Mouse (Mus musculus): ENCODE data around the gene Maml3. TPM values are rescaled to one million over a fixed set of nuclear protein-coding genes. Genes with fewer than 3 reads are reported as not detected.
A peak's percentile ranks its signal among the peaks of the same experiment; 100 is the strongest.

Maml3 gene
- total RNA-seq (2021) (1 to 10 TPM; 7.8 TPM), polyA plus RNA-seq (2012; rRNA removed) (5.2 and 5.3 TPM in 2 replicates)
- long read RNA-seq = 0 reads

DNA sequence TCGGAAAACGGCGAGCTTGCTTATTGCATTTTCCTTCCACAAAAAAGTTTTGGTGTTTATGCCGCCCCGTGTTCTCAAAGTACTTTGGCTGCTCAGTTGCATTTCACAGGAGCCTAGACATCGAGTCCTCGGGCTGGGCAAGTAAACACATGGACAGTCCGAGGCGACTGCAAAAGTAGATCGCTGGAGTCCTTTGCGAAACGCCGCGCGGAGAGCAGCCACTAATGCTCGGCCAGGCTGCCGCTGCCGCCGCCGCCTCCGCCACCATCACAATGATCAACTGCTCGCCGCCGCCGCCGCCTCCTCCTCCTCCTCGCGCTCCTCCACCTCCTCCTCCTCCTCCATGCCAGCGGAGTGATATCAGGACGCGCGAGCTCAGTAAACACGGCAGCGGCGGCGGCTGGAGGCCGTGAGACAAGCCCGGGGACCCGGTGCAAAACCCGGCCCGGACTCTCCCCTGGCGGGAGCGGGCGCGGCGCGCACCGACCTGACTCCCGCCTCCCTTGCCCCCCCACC lies at the start of gene Maml3:
Gene Maml3 (minus strand): TSS at position 441 of the 516 bp plus-strand sequence.
- DNase-seq = peak; percentile 96

DNA sequence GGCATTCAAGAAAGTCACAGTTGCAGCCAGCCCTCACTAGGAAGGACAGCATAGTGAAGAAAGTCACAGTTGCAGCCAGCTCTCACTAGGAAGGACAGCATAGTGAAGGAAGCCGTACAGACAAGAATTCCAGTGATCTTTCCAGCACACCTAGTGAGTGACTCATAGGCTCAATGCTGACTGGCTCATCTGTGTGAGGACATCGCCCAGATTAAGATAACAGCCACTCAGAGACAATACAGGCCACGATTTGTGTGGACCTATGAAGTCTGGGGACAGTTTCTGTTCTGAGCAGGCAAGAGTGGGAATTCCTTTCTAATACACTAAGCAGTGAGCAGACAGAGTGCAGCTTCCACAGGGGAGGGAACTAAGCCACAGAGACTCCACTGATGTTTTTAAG lies 46.3 kb upstream of the Maml3 start:
- peak; percentile 6 for DNase-seq

DNA sequence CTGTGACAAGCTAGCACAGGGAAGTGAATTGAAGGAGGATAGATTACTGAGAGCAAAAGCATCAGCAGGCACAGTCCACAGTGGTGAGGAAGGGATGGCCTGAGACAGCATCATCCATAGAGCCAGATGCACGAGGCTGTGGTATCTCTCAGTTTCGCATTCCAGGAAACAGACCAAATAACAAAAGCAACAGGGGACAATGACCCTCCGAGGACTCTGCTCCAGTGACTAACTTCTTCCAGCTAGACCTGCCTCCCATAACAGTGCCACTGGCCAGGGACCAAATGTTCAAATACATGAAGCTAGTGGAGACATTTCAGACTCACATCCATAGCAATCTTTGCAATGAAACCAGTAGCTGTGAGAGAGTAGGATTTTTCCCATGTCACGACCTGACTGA lies 43.4 kb upstream of the Maml3 start:
- DNase-seq = no peak

DNA sequence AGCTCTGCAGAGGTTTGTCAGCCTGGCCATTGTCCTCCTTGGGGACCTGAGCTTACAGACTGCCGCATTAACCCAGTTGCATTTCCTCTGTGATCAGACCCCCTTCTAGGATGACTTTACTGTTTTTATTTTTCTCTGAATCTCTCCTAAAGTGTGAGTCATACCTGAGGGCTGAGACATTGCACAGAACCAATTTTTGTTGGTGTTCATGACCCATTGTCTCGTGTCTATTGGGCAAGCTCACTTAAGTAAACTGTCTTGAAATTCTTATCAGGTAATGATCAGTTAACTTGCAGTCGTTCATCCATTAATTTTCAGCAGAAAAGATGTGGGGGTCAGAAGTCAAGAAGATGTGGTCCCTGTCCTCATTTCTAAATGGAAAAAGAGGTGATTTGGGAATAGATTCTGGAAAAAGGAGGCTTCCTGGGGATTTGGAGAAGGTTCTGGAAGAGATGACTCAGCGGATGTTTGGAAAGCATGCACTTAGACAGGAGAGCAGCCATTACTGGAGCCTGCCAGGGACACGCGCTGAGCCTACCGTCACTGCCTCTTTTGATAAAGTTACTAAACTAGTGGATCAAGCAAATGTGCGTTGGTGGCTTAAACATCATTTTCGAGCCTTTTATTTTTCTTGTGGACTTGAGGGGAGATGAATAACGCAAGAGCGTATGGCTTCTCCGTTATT lies 40.0 kb upstream of the Maml3 start:
- no peak for DNase-seq

DNA sequence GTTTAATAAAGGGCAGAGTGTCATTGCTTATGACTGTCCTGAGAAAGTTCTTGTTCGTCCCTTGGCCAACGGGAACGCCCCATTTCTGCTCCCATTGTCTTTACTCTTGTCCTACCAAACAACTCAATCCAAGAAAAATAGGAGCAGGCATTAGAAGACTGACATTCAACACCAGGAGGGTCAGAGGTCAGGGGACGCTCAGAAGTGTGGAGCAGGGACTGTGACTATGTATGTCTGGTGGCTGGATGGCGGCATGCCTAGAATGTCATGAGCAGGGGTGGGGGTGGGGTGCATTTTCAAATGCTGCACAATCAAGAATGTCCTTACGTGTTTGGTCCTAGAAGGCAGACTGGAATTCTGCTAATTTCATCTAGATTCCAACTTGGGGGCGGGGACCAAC lies 38.1 kb upstream of the Maml3 start:
- no peak for DNase-seq

DNA sequence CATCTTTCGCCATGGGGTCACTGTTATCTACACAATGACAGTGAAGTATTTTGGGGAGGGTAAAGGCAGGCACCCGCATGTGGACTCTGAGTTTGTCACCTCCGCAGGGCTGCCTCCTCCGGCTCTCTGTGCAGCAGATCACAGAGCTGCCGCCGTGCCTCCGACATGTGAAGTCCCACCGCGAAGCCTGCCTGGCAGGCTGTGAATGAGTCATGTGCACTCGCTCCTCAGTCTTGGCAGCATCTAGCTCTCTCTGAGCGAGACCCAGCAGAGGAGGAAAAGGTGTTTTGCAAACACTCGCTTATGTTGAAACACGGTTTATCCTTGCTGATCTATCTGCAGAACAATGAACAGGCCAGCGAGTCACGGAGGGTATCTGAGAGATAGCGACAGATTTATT lies 35.3 kb upstream of the Maml3 start:
- peak; percentile 78 for DNase-seq

DNA sequence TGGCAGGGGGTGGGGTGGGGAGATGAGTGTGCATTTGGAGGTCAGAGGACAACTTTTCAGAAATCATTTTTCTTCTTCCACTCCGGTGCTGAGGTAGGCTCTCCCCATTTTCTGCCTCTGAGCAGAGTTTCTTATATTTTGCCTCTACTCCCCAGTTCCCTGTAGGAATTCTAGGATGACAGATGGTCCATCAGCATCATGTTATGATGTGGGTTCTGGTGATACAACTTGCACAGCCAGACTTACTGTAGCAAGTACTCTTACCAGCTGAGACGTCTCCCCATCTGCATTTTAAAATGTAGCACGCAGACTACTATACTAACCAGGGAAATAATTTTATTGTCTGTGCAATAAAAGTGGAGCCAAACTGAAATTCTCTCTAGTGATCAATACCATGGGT lies 20.5 kb upstream of the Maml3 start:
- no peak for DNase-seq

DNA sequence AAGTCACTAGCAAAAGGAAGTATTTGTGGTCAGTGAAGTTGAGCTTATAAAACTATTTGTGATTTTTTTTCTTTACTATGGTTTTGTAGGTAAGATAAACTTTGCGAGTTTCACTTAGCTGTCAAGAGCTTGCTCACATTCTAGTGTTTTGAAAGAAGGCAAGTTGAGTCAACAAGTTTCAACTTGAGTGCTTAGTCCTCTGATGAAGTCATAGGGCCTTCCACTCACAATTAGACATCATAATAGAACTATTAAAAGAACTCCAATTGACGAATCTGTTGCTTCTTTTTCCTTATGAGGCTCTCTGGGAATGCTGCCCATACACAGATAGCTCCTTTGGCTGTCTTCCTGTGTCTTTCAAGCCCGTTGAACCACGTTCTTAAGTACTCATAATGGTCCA lies 16.0 kb upstream of the Maml3 start:
- DNase-seq = no peak

DNA sequence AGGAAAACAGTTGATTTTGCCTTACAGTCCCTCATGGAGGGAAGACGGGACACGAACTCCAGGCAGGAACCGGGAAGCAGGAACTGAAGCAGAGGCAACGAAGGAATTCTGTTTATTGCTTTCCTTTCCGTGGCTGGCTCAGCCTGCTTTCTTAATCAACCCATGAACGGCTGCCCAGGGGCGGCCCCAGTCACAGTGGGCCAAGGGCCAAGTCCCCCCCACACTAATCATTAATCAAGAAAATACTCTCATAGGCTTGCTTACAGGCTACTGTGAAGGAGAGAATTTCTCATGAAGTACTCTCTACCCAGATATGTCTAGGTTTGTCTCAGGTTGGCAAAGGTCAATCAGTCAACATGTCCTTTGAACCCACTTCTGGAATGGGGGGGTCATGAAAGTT lies 14.3 kb upstream of the Maml3 start:
- DNase-seq = no peak

DNA sequence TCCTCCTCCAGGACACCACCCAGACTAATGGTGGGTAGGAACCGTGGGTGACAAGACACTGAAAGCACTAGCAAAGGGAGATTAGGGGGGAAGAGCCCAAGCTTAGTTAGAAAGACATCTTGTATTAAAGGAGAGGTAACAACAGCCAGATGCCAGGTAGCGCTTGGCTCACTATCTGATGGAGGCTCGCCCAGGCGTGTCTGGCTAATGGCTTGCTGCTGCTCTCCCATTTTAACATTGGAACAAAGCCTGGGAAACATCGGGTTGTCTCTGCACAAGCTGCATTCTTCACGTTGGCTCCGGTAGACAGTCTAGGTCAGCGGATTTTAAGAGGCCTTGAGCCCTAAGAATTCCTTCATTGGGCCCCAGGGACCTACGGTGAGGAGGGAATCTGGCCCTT lies 10.5 kb upstream of the Maml3 start:
- no peak for DNase-seq

DNA sequence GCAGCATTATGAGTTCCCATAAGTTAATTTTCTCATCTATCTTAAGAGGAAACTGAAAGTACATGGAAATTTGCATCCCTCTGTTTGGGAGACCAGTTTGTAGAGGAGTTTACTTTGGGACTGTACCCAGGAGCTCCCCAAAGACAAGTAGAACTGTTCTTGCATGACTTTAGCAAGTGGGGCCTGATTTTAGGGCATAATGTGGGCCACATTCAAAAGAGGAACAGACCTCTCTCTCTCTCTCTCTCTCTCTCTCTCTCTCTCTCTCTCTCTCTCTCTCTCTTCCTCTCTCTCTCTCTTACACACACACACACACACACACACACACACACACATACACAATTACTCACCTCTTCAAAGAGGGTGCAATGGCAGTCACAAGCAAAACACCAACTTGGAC lies 3.2 kb upstream of the Maml3 start:
- no peak for DNase-seq

DNA sequence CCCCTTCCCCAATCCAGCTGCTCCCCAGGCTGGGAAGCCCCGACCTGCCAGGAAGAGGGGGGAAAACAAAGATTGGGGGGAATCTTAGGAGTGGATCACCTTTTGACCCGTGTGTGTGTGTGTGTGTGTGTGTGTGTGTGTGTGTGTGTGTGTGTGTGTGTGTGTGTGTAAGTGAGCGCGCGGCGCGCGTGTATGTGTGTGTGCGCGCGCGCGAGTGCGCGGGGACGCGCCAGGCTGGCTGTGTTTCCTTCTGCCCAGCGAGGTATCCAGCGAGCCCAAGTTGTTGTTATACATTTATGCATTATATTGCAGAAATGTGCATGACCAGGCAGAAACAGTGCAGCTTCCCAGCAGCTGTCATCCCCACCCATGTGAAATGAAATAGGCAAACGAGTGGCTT lies 280 bp upstream of the Maml3 start:
- no peak for DNase-seq

DNA sequence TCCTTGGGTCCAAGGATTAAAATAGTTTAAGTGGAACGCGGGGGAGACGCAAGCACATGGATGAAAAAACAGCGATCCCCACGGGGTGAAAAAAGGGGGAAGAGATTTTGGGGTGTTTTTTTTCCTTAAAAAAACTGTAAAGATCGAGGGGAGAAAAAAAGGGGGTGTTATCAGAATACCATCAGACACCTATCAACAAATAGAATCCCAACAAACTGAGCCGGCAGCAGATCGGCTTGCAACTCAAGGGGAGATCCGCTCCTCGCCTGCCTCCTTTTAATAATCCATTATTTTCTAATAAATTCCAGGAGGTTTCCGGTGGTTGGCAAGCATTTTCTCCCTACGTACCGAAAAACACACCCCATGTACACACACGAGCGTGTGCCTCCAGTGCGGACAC lies 668 bp downstream of the Maml3 start:
- DNase-seq = no peak

DNA sequence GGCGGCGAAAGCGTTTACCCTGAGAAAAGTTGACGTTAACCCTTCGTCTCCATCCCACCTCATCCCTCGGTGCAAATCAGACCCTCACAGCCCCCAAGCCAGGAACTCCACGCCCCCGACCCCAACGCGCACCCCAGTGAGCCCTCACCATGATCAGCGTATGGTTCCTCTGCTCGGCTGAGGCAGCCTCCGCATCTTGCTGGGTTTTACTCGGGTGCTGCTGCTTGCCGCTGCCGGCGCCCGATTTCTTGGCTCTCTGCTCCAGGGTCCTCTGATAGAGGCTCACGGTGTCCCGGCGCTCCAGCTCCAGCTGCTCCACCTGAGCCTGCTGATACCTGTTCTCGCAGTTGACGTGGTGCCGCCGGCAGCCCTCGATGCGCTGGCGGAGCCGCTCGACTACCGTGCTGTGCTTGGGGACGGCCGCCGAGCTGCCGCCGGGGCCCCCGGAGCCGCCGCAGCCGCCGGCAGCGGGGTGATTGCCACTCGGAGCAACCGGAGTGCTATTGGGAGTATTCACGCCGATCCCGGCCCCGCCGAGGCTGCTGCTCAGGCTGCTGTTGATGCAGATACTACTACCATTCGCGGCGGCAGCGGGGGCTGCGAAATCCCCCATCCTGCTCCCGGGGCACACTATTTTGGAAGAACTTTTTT lies 1.2 kb downstream of the Maml3 start:
- peak; percentile 81 for DNase-seq

DNA sequence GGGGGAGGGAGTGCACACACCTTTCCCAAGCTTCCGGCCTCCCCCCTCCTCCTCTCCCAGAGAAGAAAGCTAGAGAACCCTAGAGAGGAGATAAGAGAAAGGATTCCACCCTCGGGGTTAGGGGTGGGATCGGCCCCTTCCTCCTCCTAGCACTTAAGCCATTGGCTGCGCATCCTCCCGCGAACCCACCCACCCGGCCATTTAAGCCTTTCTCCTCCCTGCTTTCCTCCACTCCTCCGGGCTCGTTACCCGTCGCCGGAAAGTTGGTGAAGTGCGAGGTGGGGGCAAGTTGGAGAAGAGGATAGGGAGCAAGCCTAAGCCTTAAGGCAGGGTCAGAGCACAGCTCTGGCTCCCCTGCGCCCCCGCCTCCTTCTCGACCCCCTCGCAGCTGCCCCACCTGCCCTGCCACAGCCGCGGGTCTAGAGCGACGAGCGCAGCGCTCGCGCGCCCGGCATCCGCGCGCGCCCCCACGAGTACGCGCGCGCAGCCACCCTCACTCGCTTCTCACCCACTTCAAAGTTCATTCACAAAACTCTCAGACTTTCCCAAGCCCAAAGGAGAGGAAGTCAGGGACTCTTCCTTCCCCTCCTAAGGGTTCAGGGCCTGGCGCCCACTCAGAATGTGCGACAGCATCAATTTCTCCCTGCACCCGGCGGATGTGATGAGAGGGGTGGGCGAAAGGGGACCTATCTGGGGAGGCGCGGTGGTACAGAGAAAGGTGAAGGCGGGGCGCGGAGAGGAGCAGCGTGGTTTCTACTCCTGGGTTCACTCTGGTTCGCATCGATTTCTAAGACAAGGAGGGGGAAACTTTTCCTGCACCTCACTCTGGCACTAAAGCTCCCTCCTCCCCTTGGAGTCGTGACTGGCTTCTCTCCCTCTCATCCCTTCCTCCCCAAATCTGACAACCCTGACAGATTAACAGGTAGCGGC lies 2.0 kb downstream of the Maml3 start:
- peak; percentile 89 for DNase-seq

DNA sequence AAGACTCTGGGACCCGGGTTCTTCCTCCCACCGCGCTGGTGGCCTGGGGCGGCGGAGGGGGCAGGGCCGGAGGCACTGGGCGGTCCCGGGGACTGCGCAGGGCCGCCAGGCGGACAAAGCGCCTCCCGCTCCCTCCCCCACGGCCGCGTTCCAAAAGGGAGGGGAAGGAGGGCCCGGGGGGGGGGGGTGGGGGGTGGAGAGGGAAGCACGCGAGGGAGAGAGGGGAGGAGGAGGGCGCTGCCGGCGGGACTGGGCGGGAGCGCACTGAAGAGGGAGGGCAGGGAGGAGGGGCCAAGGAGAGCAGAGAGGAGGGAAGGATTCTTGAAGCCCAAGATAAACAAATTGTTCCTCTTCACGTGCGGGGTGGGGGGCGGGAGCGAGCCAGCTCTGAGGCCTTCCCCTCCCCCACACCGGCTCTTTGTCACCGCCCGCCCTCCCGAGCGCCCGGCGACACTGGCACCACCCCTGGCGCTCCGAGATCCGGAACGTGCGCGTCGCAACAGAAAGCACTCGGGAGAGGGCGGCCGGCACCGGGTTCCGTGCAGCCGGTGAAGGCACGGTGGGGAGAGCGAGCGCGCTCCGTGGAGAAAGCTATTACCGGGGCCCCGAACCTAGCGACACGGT lies 2.8 kb downstream of the Maml3 start:
- peak; percentile 96 for DNase-seq

DNA sequence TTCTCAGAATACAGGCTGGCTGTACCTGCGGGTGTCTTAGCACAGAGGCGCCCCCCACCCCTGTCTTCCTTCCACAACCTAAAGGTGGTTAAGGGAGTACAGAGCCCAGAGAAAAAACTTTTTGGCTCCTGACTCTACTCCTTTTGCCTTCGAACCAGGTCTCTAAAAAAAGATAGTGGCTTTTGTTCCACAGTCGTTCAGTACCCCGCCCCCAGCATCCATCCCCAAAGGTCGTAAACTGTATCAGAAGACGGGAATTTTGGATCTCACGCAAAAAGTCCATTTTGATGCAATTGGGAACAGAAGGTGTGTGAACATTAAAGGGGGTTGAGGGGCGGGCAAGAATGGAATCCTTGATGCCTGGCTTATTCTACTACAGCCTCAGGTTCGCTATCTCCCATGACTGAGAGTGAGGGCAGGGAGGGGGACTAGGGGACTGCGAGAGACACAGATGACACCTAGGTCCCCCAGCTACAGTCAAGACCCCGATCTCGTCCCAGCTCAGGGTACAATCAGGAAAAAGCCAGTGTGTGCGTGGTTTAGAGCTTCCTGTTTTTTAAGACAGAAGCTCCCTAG lies 3.4 kb downstream of the Maml3 start:
- no peak for DNase-seq

DNA sequence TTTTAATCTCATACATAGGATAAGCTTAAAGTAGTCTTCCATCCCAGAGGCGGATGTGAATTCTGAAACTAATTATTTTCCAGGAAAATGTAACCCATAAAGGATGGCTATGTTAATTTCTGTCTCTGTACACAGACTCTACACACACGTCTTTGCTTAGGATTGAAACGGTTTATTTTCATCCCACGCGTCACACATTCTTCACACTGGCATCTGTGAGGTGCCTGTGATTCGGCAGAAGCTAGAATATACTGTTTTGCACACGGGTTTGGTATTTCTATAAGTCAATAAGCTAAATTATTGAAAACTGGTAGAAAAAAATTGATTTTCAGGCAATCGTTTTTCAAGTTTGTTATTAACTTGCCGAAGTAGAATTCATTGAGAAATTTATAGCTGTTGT lies 4.0 kb downstream of the Maml3 start:
- DNase-seq = no peak

DNA sequence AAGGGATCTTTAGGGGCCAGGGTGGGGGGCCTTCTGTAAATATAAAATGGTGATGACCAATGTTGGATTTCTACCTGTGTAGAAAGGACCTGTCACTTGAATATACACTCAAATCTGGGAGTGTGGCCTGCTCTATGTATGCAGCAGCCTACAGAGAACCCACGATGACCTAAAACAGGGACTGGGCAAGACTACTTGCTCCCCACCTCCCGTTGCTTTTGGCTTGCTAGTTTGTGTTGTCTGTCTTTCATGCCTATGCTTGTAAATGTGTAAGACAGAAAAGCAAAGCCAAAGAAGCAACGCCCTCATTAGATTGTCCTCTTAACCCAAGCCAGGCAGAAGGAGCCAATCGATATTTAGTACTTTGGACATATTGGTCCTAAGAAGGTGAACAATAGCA lies 4.6 kb downstream of the Maml3 start:
- DNase-seq = no peak

DNA sequence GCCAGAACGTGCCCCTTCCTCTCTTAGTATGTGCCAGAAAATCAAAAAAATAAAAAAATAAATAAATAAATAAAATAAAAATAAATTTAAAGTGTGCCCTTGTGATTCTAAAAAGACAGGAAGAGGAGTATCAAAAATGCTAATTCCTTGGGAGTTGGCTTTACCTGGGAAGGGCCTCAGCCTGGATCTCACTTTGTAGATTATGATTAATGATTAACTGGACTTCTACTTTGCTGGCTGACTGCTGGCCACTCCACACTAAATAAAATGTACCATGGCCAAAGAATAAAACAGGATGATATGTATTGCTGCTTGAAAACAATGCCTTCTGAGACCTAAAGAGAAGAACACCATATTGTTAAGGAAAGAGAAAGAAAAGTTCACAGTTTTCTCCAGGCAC lies 5.6 kb downstream of the Maml3 start:
- no peak for DNase-seq

DNA sequence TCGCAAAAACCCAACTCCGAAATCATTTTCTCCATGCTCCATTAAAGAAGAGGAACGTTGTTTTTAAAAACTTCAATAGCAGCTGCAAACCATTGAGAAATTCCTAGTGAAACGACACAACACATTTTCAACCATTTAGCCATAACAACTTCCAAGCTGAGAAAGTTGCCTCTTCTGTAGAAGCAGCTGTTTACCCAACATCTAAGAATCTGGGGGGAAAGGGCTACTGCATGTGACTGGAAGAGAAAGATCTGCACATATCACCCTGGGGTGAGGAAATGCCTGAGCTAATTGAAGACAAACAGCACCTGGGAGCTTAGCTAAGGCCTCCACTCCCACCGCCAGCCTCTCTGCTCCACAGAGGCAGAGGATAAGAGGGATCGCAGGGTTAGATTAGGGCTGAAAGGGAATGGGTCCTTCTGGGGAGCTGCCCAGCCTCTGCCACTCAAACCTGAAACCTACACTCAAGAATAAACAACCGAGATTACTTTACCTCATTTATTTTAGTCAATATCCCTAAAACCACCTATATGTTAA lies 13.5 kb downstream of the Maml3 start:
- DNase-seq = no peak

All from adrenal gland, adult 2 months (tissue).